Mouse (Mus musculus): ENCODE measurements around the gene Smoc2.

The Smoc2 gene

GRCm38 (mm10) chr17:14279177-14279965, at the start of gene Smoc2:
TSS of gene Smoc2 (plus strand) at chr17:14279506.
- no peak for DNase-seq (ENCODE audit: low read depth)

GRCm38 (mm10) chr17:14230698-14231430, 48.4 kb upstream of the Smoc2 start:
- no peak for DNase-seq (ENCODE audit: low read depth)

- DNase-seq (ENCODE audit: low read depth): peak; percentile 10
Measured at GRCm38 (mm10) chr17:14232629-14233028, 46.7 kb upstream of the Smoc2 start.

DNA sequence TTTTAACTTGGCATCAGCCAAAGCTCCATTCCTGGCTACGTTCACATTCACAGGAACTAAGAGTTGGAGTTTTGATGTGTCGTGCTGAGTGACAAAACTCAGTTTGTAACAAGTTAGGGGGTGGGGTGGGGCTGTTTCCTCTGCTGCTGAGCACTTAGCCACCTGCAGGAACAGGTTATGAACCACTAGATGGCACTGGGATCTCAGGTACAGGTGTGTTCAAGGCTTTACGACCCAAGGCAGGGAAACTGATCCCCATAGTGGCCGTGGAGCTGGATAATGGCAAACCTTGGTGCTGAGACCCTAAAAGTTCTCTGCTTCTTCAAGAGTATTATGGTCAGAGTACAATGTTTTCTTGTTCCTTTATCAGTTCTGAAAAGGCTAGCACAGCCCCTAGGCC, 45.6 kb upstream of the Smoc2 start:
- DNase-seq (ENCODE audit: low read depth): no peak

GRCm38 (mm10) chr17:14234774-14235389, 44.4 kb upstream of the Smoc2 start:
- DNase-seq (ENCODE audit: low read depth): no peak

GRCm38 (mm10) chr17:14237134-14237533, 42.2 kb upstream of the Smoc2 start:
- DNase-seq (ENCODE audit: low read depth): no peak

DNA sequence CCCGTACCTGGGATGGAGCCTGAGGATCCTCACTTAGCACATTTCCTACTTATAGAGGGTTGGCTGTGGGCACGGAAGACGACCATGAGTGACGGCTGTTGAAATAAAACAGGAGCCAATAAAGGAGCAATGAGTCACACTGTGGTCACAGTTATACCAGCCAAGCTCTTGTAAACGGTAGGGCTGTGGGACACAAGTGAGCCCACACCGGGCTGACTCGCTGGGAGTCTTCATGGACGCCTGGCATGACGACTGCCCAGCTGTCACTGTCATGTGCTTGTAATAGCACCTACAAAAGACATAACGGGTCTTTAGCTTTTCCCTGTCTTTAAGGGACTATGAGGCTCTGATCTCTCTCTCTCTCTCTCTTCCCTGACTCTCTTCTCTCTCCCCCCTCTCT, 39.3 kb upstream of the Smoc2 start:
- no peak for DNase-seq (ENCODE audit: low read depth)

- DNase-seq (ENCODE audit: low read depth): no peak
Measured at GRCm38 (mm10) chr17:14242634-14243033, 36.7 kb upstream of the Smoc2 start.

- no peak for DNase-seq (ENCODE audit: low read depth)
Measured at GRCm38 (mm10) chr17:14244195-14244965, 34.9 kb upstream of the Smoc2 start.

GRCm38 (mm10) chr17:14246266-14246665, 33.0 kb upstream of the Smoc2 start:
- DNase-seq (ENCODE audit: low read depth): no peak

DNA sequence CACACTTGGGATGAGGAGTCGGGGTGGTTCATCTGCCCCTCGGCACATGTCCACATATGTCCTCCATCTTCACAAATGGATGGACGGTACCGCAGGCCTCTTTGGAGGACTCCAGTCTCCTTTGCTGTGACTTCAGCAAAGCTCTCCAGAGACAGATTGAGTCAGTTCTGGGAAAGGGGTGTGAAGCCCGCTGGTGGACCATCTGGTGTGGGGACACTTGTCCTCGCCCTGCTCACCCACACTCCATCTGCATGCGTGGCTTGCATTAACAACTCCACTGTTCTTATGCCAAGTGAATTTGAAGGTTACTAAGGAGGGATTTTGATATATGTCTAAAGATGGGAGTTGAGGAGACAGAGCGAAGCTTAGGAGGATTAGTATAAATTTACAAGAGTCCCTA, 31.4 kb upstream of the Smoc2 start:
- no peak for DNase-seq (ENCODE audit: low read depth)

DNA sequence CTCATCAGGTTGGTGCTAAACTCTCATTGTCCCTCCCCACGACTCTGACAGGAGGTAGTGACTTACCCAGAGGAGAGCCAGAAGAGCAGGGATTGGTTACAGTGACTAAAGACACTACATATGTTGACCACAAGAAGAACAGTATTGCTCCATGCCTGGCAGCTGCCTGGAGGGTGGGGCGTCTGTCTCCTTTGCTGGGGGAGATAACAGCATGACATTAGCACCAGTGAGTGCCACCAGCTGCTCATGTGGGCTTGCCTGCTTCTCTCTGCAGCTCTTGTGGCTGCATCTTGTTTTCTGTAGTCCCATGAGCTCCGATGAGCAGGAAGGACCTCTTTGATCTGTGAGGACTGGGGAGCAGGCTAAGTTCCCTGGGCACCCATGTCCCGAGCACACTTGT, 29.7 kb upstream of the Smoc2 start:
- DNase-seq (ENCODE audit: low read depth): no peak

GRCm38 (mm10) chr17:14250401-14250800, 28.9 kb upstream of the Smoc2 start:
- DNase-seq (ENCODE audit: low read depth): no peak

DNA sequence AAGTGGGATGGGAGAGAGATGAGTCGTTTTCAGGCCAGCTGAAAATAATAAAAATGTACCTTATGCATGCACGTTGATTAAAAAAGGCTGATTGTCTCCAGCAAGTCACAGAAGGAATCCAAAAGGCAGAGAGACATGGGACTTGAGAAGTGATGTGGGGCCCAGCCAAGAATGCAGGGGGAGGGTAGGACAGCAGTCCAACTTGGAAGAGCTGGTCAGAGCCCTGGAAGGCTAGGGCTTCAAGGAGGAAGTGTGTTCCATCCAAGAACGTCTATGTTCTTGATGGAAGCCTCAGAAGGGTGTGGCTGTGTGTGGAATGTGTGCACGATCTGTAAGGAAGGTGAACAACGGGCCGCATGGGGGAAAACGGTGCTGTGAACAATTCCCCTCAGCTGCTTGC, 26.9 kb upstream of the Smoc2 start:
- no peak for DNase-seq (ENCODE audit: low read depth)

DNA sequence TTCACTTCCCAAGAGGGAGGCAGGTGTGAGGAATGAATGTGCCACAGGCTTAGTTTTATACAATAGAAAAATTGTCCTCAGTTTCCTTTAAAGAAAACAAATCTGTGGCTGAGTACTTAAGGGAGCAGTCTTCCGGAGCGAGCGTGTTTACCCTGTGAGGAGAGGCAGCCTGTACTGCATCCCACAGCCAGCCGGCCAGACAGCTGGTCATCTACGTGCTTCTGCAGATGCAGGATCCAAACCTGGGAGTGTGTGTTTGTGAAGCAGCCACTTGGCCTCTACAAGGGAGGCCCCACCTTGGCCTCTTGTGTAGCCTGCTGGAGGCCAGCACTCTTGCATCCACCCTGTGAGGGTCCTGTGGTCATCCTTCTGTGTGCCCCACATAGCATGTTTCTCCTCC, 24.7 kb upstream of the Smoc2 start:
- DNase-seq (ENCODE audit: low read depth): no peak

DNA sequence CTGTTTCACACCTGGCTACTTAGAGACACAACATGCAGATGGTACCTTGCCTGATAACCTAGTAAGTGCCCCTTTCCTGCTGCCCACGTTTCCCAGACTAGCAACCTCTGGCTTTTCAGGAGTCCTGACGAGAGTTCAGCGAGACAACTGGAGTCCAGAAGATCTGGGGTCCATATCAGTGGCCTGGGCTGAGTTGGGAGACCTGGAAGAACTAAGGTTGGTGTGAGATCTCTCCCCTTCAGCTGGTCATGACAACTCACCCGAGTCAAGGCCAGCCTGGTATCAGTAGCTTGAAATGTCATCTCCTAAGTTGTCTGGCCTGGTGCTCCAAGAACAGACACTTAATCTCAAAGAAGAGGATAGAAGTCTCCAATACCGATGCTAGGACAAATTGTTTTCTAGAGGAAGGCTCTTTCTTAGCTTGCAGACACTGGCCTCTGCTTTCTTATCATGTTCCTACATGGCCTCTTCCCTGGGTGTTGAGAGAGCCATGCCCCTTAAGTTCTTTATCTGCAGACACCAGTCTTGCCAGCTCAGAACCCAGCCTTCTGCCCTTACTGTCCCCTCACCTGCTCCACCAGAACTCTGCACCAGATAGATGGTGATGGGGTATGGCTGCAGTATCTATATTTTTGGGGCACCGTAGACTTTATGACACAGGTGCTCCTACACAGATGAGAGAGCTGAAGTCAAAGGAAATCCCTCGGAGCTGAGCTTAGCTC, 21.3 kb upstream of the Smoc2 start:
- peak; percentile 17 for DNase-seq (ENCODE audit: low read depth)

DNA sequence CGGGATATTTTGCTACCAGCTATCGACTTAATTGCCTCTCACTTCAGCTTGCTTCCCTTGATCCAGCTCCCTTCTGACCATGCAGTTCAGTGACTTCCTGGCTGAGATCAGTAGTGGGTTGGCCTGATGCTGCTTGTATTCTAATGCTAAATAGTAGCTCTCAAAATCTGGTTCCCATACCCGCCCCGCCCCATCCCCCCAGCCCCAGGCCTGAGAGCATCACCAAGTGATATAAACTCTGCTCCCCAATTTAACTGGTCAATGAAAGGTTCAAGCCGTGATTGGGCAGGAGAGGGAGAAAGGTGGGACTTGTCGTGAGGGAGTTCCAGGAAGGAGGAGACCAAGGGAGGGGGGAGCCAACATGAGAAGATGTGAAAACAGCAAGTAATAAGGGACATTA, 20.4 kb upstream of the Smoc2 start:
- no peak for DNase-seq (ENCODE audit: low read depth)

DNA sequence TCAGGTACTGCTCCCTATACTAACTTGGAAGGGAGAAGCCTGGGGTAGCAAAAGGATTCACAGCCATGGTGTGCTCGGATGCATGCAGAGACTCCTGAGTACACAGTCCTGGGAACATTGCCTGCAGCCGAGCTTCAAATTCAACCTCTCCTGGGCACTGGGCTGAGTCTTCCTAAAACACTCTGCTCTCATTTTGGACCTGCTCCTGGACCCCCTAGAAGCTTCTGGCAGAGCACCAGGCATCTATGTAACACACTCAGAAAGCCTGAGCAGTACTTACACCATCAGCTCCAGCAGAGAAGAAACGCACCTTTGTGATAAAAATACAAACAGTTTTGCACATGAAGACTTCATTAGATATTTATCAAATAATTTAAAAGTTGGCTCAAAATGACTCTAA, 18.3 kb upstream of the Smoc2 start:
- no peak for DNase-seq (ENCODE audit: low read depth)

DNA sequence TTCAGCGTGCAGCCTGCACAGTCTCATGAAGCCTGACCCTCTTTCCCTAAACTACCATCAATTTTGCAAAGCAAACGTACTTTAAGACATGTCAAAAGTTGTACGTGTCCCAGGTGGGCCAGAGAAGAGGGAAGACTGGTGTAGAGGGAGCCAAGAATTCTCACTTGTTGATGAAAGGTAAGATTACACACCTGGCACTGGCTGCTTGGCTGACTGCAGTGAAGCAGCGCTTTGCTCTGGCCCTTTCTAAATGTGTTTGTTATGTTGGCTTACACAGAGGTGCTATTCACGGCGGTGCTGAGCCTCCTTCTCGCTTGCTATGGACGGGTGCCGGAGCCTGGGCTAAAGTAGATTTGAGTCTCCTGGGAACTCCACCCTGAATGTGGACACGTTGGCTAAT, 17.1 kb upstream of the Smoc2 start:
- no peak for DNase-seq (ENCODE audit: low read depth)

GRCm38 (mm10) chr17:14268001-14268400, 11.3 kb upstream of the Smoc2 start:
- DNase-seq (ENCODE audit: low read depth): no peak

DNA sequence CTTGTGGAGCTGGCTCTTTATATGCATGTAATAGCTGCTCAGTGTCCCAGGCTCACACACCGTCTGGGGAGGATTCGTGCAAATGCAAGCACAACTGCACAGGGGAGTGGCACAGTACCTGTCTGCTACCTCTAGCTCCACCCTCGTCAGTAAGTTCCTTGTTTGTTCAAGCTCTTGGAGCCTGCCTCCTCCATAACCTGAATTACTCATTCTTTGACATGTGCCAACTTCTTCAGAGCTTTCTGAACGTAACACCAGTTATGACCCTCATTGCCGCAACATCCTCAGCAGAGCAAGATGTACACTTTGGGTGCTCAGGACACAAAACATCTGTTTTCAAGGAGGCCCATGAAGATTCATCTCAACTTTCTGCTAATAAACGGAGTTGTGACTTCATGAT, 5.9 kb upstream of the Smoc2 start:
- DNase-seq (ENCODE audit: low read depth): no peak

- no peak for DNase-seq (ENCODE audit: low read depth)
Measured at GRCm38 (mm10) chr17:14277310-14277709, 2.0 kb upstream of the Smoc2 start.

All from c-Kit-positive CD71-positive TER-119-negative erythroid progenitor cells, embryonic 14.5 days (primary cell).